Mouse (Mus musculus) heart, embryonic 15.5 days (tissue): Measurements from ENCODE around the gene Hipk2. TPM values are rescaled to one million over a fixed set of nuclear protein-coding genes. Genes with fewer than 3 reads are reported as not detected.
A peak's percentile ranks its signal among the peaks of the same experiment; 100 is the strongest.

Source experiments
- ATAC-seq: fragments of 200-750 bp; cut with Nextera tagmentation; replicated peaks from 2 replicates; pipeline ENCODE4 v1.8.0; 2017; ENCODE audit warnings: low read depth, moderate TSS enrichment; ENCODE audit not compliant: insufficient number of reproducible peaks, insufficient read depth, low FRiP score
- H3K27ac ChIP-seq: fragments of 300-500 bp; sonication (generic); 2 replicates; pipeline ENCODE4 v1.5.1; 2015; ENCODE audit warnings: mild to moderate bottlenecking, inconsistent platforms
- H3K27me3 ChIP-seq: fragments of 300-500 bp; sonication (generic); 2 replicates; pipeline ENCODE4 v1.6.1; 2015; ENCODE audit warnings: inconsistent platforms
- H3K36me3 ChIP-seq: fragments of 300-500 bp; sonication (generic); 2 replicates; pipeline ENCODE4 v1.6.1; 2015; ENCODE audit warnings: mild to moderate bottlenecking, inconsistent platforms
- H3K4me1 ChIP-seq: fragments of 300-500 bp; sonication (generic); replicated peaks from 2 replicates; pipeline ENCODE4 v1.6.1; 2015; ENCODE audit warnings: inconsistent platforms
- H3K4me2 ChIP-seq: fragments of 300-500 bp; sonication (generic); 2 replicates; pipeline ENCODE4 v1.6.1; 2015; ENCODE audit warnings: inconsistent platforms, mild to moderate bottlenecking, moderate library complexity
- H3K4me3 ChIP-seq: fragments of 300-500 bp; sonication (generic); 2 replicates; pipeline ENCODE4 v1.5.1; 2015; ENCODE audit warnings: mild to moderate bottlenecking, inconsistent platforms
- H3K9ac ChIP-seq: fragments of 300-500 bp; sonication (generic); 2 replicates; pipeline ENCODE4 v1.6.1; 2015; ENCODE audit warnings: mild to moderate bottlenecking, inconsistent platforms
- H3K9me3 ChIP-seq: fragments of 300-500 bp; sonication (generic); replicated peaks from 2 replicates; pipeline ENCODE4 v1.6.1; 2016; ENCODE audit warnings: inconsistent platforms
- WGBS: fragments of 180-500 bp; shearing (Covaris S2); methylation state at CpG from one replicate; pipeline ENCODE4 v1.1.7; 2015; ENCODE audit warnings: mixed read lengths; 5-methylcytosine and 5-hydroxymethylcytosine counted together
- polyA plus RNA-seq: library from polyadenylated mRNA; unstranded; fragments of >200 nt; fragmentation: Nextera tagmentation; extraction: Ambion mirVana; gene quantifications from 2 replicates; pipeline ENCODE4 v1.2.1, GENCODE M21; 2015

Hipk2 gene
- polyA plus RNA-seq, 1 experiment from 2014 or later, result 8.8 TPM

- 62% methylated on average over 5 of the region's 5 CpGs for WGBS
- H3K27ac ChIP-seq, result no peak overlapping the region
- H3K9me3 ChIP-seq, result no peaks in the 10 kb centered on the region
Measured at GRCm38 (mm10) chr6:38845876-38846275, 30.1 kb downstream of the Hipk2 start.

GRCm38 (mm10) chr6:38845117-38845516 lies 30.8 kb downstream of the Hipk2 start:
- no peaks in the 10 kb centered on the region for H3K9me3 ChIP-seq
- peaks cover 68% of the 10 kb centered on the region for H3K4me1 ChIP-seq
- H3K36me3 ChIP-seq, result no peaks in the 10 kb centered on the region
- ATAC-seq, result no peak
- H3K9ac ChIP-seq, result no peak overlapping the region
- no peaks in the 10 kb centered on the region for H3K27me3 ChIP-seq
- no peak overlapping the region for H3K4me2 ChIP-seq
- no peak overlapping the region for H3K27ac ChIP-seq
- H3K4me3 ChIP-seq, result no peak overlapping the region
- 39% methylated on average over 1 of the region's 1 CpGs for WGBS

More at GRCm38 (mm10) chr6:38845876-38846275, 30.1 kb downstream of the Hipk2 start:
- ATAC-seq, result no peak
- Histone ChIP-seq H3K9ac (no peak overlapping the region), H3K4me1 (peaks cover 62% of the 10 kb centered on the region), H3K4me3 (no peak overlapping the region), H3K36me3 (no peaks in the 10 kb centered on the region), H3K4me2 (no peak overlapping the region), H3K27me3 (no peaks in the 10 kb centered on the region)

GRCm38 (mm10) chr6:38841551-38841950 lies 34.4 kb downstream of the Hipk2 start:
- Histone ChIP-seq H3K27ac (peak overlapping the region; percentile 33; the same call in 1 of the 2 replicates), H3K9ac (no peak overlapping the region), H3K4me3 (no peak overlapping the region), H3K27me3 (no peaks in the 10 kb centered on the region), H3K4me2 (no peak overlapping the region), H3K4me1 (peaks cover 48% of the 10 kb centered on the region), H3K36me3 (no peaks in the 10 kb centered on the region), H3K9me3 (no peaks in the 10 kb centered on the region)
- no peak for ATAC-seq
- 71% methylated on average over 3 of the region's 3 CpGs for WGBS

- H3K9me3 ChIP-seq, result no peaks in the 10 kb centered on the region
- no peak for ATAC-seq
- H3K4me1 ChIP-seq, result peaks cover 42% of the 10 kb centered on the region
- no peak overlapping the region for H3K4me2 ChIP-seq
- no peak overlapping the region for H3K27ac ChIP-seq
- WGBS, result 65% methylated on average over 1 of the region's 1 CpGs
- no peaks in the 10 kb centered on the region for H3K36me3 ChIP-seq
- H3K4me3 ChIP-seq, result no peak overlapping the region
- no peak overlapping the region for H3K9ac ChIP-seq
- no peaks in the 10 kb centered on the region for H3K27me3 ChIP-seq
Measured at GRCm38 (mm10) chr6:38840780-38841179, 35.2 kb downstream of the Hipk2 start.

GRCm38 (mm10) chr6:38840380-38840779 lies 35.6 kb downstream of the Hipk2 start:
- no peak overlapping the region for H3K4me2 ChIP-seq
- H3K4me1 ChIP-seq, result peaks cover 40% of the 10 kb centered on the region
- H3K9me3 ChIP-seq, result no peaks in the 10 kb centered on the region
- H3K27ac ChIP-seq, result no peak overlapping the region
- no peak for ATAC-seq
- H3K4me3 ChIP-seq, result no peak overlapping the region
- H3K27me3 ChIP-seq, result no peaks in the 10 kb centered on the region
- H3K36me3 ChIP-seq, result no peaks in the 10 kb centered on the region
- WGBS, result 71% methylated on average over 2 of the region's 2 CpGs
- no peak overlapping the region for H3K9ac ChIP-seq

GRCm38 (mm10) chr6:38839891-38840290 lies 36.1 kb downstream of the Hipk2 start:
- ATAC-seq, result no peak
- peaks cover 39% of the 10 kb centered on the region for H3K4me1 ChIP-seq

GRCm38 (mm10) chr6:38838061-38838460 lies 37.9 kb downstream of the Hipk2 start:
- Histone ChIP-seq H3K36me3 (no peaks in the 10 kb centered on the region), H3K9ac (no peak overlapping the region), H3K4me1 (peaks cover 40% of the 10 kb centered on the region), H3K27me3 (no peaks in the 10 kb centered on the region), H3K9me3 (no peaks in the 10 kb centered on the region), H3K4me2 (no peak overlapping the region), H3K4me3 (no peak overlapping the region), H3K27ac (no peak overlapping the region)
- 53% methylated on average over 4 of the region's 4 CpGs for WGBS
- no peak for ATAC-seq

More at GRCm38 (mm10) chr6:38839891-38840290, 36.1 kb downstream of the Hipk2 start:
- H3K4me2 ChIP-seq, result no peak overlapping the region
- no peak overlapping the region for H3K9ac ChIP-seq
- H3K9me3 ChIP-seq, result no peaks in the 10 kb centered on the region
- H3K4me3 ChIP-seq, result no peak overlapping the region
- no peaks in the 10 kb centered on the region for H3K36me3 ChIP-seq
- H3K27ac ChIP-seq, result no peak overlapping the region
- whole genome bisulfite sequencing, result 53% methylated on average over 4 of the region's 4 CpGs
- no peaks in the 10 kb centered on the region for H3K27me3 ChIP-seq

- H3K4me1 ChIP-seq, result peaks cover 34% of the 10 kb centered on the region
- peak overlapping the region; percentile 34; the same call in 1 of the 2 replicates for H3K27ac ChIP-seq
- H3K27me3 ChIP-seq, result no peaks in the 10 kb centered on the region
- H3K9ac ChIP-seq, result no peak overlapping the region
- ATAC-seq, result peak; percentile 31; the same call in 1 of the 2 replicates
- H3K36me3 ChIP-seq, result no peaks in the 10 kb centered on the region
- H3K4me2 ChIP-seq, result no peak overlapping the region
- 20% methylated on average over 1 of the region's 1 CpGs for WGBS
- H3K9me3 ChIP-seq, result no peaks in the 10 kb centered on the region
- H3K4me3 ChIP-seq, result no peak overlapping the region
Measured at GRCm38 (mm10) chr6:38835217-38835616, 40.7 kb downstream of the Hipk2 start.

- 74% methylated on average over 2 of the region's 2 CpGs for WGBS
- no peak overlapping the region for H3K27ac ChIP-seq
- no peaks in the 10 kb centered on the region for H3K27me3 ChIP-seq
- no peak overlapping the region for H3K9ac ChIP-seq
- no peak overlapping the region for H3K4me2 ChIP-seq
- no peak for ATAC-seq
- peaks cover 34% of the 10 kb centered on the region for H3K4me1 ChIP-seq
- no peak overlapping the region for H3K4me3 ChIP-seq
- no peaks in the 10 kb centered on the region for H3K9me3 ChIP-seq
- H3K36me3 ChIP-seq, result no peaks in the 10 kb centered on the region
Measured at GRCm38 (mm10) chr6:38834727-38835126, 41.2 kb downstream of the Hipk2 start.

GRCm38 (mm10) chr6:38833721-38834120 lies 42.2 kb downstream of the Hipk2 start:
- WGBS, result 90% methylated on average over 3 of the region's 3 CpGs
- ATAC-seq, result no peak
- H3K9me3 ChIP-seq, result no peaks in the 10 kb centered on the region
- no peak overlapping the region for H3K27ac ChIP-seq
- peaks cover 37% of the 10 kb centered on the region for H3K4me1 ChIP-seq
- H3K36me3 ChIP-seq, result no peaks in the 10 kb centered on the region
- no peaks in the 10 kb centered on the region for H3K27me3 ChIP-seq
- H3K9ac ChIP-seq, result no peak overlapping the region
- H3K4me3 ChIP-seq, result no peak overlapping the region
- no peak overlapping the region for H3K4me2 ChIP-seq

GRCm38 (mm10) chr6:38829452-38829851 lies 46.5 kb downstream of the Hipk2 start:
- Histone ChIP-seq H3K4me2 (no peak overlapping the region), H3K27me3 (no peaks in the 10 kb centered on the region), H3K4me3 (no peak overlapping the region), H3K4me1 (peaks cover 15% of the 10 kb centered on the region), H3K36me3 (no peaks in the 10 kb centered on the region), H3K27ac (no peak overlapping the region), H3K9me3 (no peaks in the 10 kb centered on the region), H3K9ac (no peak overlapping the region)
- ATAC-seq, result no peak
- WGBS, result 70% methylated on average over 3 of the region's 3 CpGs

- WGBS, result 83% methylated on average over 2 of the region's 2 CpGs
- Histone ChIP-seq H3K9ac (no peak overlapping the region), H3K4me3 (no peak overlapping the region), H3K36me3 (no peaks in the 10 kb centered on the region), H3K27me3 (no peaks in the 10 kb centered on the region), H3K4me1 (peaks cover 20% of the 10 kb centered on the region), H3K9me3 (no peaks in the 10 kb centered on the region), H3K4me2 (no peak overlapping the region), H3K27ac (no peak overlapping the region)
- no peak for ATAC-seq
Measured at GRCm38 (mm10) chr6:38828211-38828610, 47.8 kb downstream of the Hipk2 start.
